Mouse (Mus musculus) cerebellum, adult 18-20 months (tissue): ENCODE data around the gene Trmt44.

Source experiments
- DNase-seq, 2 experiments: peaks; one replicate each; pipeline ENCODE4 v3.0.0; 2021

The Trmt44 gene

DNA sequence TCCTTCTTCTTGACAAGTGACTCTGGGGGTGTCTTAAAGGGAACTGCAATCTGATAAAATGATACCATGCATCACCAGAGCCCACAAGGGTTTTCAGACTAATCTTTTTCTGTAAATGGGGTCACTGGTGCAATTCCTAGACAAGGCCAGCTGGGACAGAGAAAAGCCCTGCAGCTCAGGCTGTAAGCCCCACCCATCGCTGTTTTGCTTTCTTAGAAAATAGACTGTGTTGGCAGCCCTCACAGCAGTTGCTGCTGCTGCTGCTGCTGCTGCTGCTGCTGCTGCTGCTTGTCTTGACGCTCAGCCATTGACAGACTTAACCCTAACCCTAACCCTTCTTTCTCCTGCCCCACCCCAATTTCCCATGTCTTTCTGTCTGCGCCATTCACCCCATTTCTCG, 35.3 kb downstream of the Trmt44 start:
- no peak for DNase-seq

DNA sequence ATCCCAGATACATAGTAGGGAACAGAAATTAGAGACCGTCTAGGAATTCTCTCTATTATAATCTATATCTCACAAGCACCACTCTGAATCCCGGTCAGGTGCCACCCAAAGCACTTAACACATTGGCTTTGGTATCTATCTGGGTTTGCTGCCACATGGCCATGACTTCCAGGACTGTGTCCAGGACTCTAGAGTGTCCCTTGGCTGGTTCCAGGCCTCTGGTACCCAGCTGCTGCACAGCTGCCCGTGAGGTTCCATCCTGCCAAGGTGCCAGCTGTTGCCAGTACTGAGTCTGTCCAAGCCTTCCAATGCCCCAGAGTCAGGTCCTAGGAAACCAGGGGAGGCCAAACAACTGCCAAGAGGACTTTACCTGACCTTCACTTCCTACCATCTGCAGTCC, 36.8 kb downstream of the Trmt44 start:
- no peak for DNase-seq

DNA sequence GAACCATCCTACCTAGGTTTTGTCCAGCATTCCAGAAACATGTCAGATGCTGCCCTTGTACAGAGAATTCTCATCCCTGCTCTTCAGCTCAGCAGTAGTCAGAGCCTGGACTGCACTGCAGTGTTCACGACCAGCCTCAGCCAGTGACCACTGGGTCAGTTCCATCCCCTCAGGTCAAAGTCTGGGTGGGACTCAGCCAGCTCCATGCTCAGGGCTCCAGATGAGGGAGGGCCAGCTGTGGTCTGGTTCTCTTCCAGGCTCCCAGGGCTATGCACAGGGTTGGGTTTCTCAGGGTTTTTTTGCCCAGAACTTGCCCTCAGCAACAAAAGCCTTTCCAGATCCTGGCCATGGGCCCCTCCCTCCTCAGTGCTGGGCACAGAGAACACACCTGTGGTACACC, 37.4 kb downstream of the Trmt44 start:
- no peak for DNase-seq

DNA sequence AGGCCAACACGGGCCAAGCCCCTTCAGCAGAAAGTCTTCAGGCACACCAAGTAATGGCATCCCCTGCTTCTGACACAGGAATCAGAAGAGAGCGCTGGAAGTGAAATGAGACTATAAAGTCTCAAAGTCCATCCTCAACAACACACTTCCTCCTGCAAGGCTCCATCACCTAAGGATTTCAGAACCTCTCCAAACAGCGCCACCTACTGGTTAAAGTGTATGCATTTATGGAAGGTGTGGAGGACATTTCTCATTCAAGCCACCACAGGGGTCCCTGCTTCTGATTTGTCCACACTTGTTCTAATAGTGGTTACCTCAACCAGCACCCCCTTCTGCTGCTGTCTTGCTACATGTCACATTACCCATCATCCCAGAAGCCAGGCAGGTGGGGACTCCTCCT, 38.6 kb downstream of the Trmt44 start:
- no peak for DNase-seq

DNA sequence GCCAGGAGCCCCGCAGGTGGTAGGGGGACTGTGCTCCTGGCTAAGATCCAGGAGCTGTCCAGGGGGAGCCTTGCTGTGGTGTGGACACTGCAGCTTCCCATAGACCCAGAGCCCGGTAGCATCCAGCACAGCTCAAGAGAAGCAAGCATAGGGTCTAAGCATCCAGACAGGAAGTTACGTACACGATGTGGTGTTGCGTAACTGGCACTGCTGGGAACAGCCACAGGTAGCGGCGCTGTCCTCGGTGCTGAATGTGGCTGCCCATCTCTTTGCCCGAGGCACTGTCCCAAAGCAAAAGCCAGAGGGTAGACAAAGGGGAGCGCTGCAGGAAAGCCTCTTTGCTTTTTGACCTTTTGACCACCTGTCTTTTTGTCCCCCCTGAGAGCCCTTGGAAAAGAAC, 43.3 kb downstream of the Trmt44 start:
- DNase-seq = no peak

DNA sequence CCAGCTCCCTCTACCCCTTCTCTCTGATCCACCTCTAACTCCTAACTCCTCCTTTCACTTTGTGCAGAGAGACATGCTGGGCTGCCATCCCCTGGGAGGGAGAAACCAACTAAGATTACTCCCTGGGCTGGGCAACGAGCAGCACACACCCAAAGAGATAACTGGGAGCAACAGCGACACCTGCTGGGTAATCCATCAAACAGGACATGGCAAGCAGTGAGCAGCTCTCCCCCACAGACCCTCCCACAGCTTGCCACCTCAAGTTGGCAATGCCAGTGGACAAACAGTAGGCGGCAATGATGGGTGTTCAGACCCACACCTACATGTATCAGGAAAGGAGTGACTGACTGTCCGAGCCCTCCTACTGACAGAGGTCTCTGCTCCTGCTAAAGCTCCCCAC, 44.4 kb downstream of the Trmt44 start:
- DNase-seq = peak; percentile 34 to 36

DNA sequence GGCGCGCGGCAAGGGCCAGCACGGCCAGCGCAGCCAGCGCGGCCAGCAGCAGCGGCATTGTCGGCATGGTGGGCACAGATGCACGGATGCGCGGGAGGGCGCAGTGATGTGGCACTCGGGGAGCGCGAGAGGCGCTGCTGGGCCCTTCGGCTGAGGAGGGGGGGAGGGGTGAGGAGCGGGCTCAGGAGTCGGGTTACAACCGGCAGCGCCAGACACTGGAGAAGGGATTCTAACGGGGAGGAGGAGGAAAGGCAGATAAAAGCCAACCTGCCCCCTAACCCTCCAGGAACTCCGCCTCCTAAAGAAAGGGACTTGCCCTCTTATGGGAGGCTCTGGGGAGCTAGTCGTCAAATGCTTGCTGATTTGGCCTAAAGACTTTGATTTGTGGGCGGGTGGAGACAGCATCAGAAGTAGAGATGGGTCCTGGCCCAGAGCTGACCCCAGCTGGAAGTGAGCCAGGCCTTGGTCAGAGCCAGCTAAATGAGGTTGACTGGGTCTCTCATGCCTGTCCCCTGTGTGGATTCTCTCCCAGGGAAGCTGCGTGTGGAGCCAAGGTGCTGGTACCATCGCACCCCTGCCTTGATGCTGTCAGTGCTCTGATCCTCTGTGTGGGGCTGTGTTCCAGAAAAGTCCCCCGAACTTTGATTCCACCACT, 49.3 kb downstream of the Trmt44 start, which contains the start of gene Cpz:
TSS of gene Cpz (minus strand) at position 230 of the 655 bp plus-strand sequence.
- DNase-seq = no peak

DNA sequence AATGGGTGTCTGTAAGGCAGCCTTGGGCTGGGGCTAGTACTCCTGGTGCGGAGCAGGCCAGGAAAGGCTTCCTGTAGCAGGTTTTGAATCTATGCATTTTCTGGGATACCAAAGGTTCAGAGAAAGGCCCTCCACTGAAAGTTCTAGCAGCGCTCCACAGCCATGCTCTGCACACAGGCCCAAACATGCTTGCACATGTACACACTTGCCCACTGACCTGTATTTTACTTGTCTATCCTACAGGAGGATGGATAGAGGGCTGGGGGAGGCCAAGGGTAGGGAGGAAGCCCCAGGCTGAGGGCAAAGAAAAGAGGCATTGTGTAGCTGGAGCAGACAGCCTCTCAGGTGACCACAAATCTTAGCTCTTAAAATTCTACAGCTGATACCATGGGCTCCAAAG, 50.5 kb downstream of the Trmt44 start:
- DNase-seq = no peak

DNA sequence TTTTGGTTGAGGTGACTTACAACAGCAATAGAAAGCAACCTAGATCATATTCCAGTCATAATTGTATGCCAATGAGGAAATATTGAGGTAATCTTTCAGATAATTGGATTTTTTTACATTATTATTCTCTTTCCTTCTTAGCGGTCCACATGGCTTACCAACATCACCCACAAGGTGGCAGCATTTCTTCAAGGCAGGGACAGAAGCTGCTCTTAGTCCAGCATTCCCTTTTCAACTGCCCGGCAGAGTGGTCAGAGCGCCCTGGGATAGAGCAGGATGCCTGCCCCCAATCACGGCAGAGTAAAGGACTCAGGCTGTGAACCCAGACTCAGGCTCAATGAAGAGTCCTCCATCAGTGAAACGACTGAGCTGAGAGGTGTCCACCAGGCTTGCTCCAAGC, 51.1 kb downstream of the Trmt44 start:
- DNase-seq = peak; percentile 72 to 76

DNA sequence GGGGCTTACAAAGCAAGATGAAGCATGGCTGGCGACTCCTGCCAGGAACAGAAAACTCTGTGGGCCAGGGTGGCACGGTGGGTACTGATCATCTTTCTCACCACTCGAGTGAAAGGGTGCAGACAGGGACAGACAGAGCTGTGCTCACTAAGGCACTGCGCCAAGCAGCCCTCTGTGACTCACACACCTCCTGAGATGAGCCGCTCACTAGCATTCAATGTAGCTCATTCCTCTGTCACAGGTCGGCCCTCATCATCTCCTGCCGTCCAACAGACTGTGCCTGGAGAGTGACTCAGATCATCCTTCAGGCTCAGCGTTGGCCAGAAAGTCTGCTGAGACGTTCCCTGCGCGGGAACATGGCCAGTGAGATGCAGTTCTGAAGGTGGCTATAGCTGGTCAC, 58.1 kb downstream of the Trmt44 start:
- no peak for DNase-seq

DNA sequence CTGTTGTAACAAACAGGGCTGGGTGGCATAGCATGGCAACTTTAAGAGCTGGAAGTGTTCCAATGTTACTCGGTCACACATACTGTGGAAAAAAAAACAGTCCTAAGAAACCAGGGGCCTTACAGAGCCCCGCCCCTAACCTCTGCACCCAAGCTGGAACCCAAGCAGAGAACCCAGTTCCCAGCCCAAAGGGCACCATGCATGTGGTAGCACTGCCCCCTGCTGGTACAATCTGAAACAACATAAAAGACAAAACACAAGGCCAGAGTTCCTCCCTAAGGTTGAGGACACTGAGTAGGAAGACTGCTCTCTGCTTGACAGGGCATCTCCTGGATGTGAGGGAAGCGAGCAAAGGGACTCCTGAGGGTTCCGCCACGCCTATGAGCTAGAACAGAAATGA, 64.3 kb downstream of the Trmt44 start:
- DNase-seq = peak; percentile 47 to 73
